Comparison of ENCODE assay signal across 8 mouse cellular contexts in the genomic region with DNA sequence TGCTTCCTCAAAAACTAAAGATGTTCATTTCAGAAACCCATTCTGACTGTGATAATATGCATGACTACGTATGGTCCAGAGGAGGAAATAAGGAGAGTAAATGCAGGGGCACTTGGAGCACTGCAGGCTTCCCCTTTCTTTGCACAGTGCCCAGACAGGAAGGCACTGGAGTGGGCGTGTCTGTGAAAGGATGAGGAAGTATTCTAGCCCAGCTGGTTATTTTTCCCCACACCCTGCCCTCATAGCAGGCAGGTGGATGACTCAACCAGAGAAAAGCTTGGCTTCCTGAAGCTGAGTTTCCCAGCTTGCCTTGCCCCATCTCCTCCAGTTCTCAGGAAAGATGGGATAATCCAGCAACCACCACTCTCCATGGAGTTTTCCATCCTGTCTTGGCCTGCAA. TPM values are rescaled to one million over a fixed set of nuclear protein-coding genes. Genes with fewer than 3 reads are reported as not detected.
DNase-seq lines count a peak whose midpoint lies in the region.
"Had no signal": no experiment of that assay in that cellular context is flagged by ENCODE, and none has a peak within 500 bp of the region (broad histone marks: within the 10 kb centered on the region; RNA-seq: fewer than 3 reads in every experiment).

No protein-coding gene starts in this region.

- DNase-seq in thymus, postnatal 25 days = peak; percentile 14
- DNase-seq in thymus, adult 18-20 months = no peak
- DNase-seq in heart, adult 18-20 months = peak; percentile 38 to 79
- DNase-seq in large intestine, adult 2 months (ENCODE audit: low read depth, low spot score) = peak; percentile 90
- DNase-seq in skeletal muscle tissue, adult 2 months (ENCODE audit: low read depth, low spot score) = peak; percentile 39
- DNase-seq in testis, postnatal 10 days (ENCODE audit: low spot score) = no peak
- no peak for DNase-seq in hindbrain, embryonic 10.5 days (ENCODE audit: low spot score)

- H3K27me3 ChIP-seq in hindbrain, embryonic 10.5 days (ENCODE audit: insufficient read depth, poor library complexity, severe bottlenecking) = no peaks in the 10 kb centered on the region
- H3K27me3 ChIP-seq: neural tube, embryonic 12.5 days had no signal

- H3K4me1 ChIP-seq in hindbrain, embryonic 10.5 days (replicated peaks) = no peaks in the 10 kb centered on the region
- H3K4me1 ChIP-seq: neural tube, embryonic 12.5 days had no signal

- H3K36me3 ChIP-seq in hindbrain, embryonic 10.5 days = peaks cover 29% of the 10 kb centered on the region

- WGBS in large intestine, adult 2 months = 30% methylated on average over 2 of the region's 2 CpGs
- WGBS in hindbrain, embryonic 10.5 days = 78% methylated on average over 2 of the region's 2 CpGs

- no peaks in the 10 kb centered on the region for H3K9me3 ChIP-seq in hindbrain, embryonic 10.5 days
- H3K9me3 ChIP-seq: neural tube, embryonic 12.5 days had no signal

- no peak overlapping the region for H3K27ac ChIP-seq in hindbrain, embryonic 10.5 days
- H3K27ac ChIP-seq: neural tube, embryonic 12.5 days had no signal

- H3K4me3 ChIP-seq in hindbrain, embryonic 10.5 days = no peak overlapping the region
- H3K4me3 ChIP-seq: neural tube, embryonic 12.5 days had no signal

RNA-seq across cellular contexts. Expression of a gene that starts 34.6 kb away (rescaled TPM):
- 100 to 1,000 TPM; 176 to 180 TPM for total RNA-seq in heart, adult 18-20 months (2021)
- polyA plus RNA-seq in large intestine, adult 2 months (2012; rRNA removed) = 174 and 187 TPM in 2 replicates
- polyA plus RNA-seq in hindbrain, embryonic 10.5 days (2016; fragmentation: Nextera tagmentation; extraction: Ambion mirVana) = 290 and 299 TPM in 2 replicates

Comparison
In these comparisons a context has a peak if more than half of its experiments do, and no peak if none do; other contexts are left out.
1. DNase-seq: peak in thymus, postnatal 25 days (single experiment), heart, adult 18-20 months (2 of 2), large intestine, adult 2 months (single experiment) and skeletal muscle tissue, adult 2 months (single experiment); none in thymus, adult 18-20 months (0 of 2), testis, postnatal 10 days (single experiment) and hindbrain, embryonic 10.5 days (single experiment).